Mouse (Mus musculus) thymus, adult 2 months (tissue): Measurements from ENCODE around the gene Stoml3.

Source experiments
- CTCF ChIP-seq: fragments of 200-500 bp; IDR thresholded peaks from 2 replicates; pipeline ENCODE4 v1.5.1; 2012; ENCODE audit warnings: mild to moderate bottlenecking, control low read depth, low read length, moderate library complexity, borderline replicate concordance; ENCODE audit not compliant: control insufficient read depth, poor library complexity, insufficient read depth; ENCODE audit errors: extremely low read depth
- POLR2A ChIP-seq: fragments of 200-500 bp; IDR thresholded peaks from 2 replicates; pipeline ENCODE4 v1.6.1; 2012; ENCODE audit warnings: mild to moderate bottlenecking, low read length, control low read depth, moderate library complexity; ENCODE audit not compliant: control insufficient read depth, poor library complexity, insufficient read depth; ENCODE audit errors: extremely low read depth

DNA sequence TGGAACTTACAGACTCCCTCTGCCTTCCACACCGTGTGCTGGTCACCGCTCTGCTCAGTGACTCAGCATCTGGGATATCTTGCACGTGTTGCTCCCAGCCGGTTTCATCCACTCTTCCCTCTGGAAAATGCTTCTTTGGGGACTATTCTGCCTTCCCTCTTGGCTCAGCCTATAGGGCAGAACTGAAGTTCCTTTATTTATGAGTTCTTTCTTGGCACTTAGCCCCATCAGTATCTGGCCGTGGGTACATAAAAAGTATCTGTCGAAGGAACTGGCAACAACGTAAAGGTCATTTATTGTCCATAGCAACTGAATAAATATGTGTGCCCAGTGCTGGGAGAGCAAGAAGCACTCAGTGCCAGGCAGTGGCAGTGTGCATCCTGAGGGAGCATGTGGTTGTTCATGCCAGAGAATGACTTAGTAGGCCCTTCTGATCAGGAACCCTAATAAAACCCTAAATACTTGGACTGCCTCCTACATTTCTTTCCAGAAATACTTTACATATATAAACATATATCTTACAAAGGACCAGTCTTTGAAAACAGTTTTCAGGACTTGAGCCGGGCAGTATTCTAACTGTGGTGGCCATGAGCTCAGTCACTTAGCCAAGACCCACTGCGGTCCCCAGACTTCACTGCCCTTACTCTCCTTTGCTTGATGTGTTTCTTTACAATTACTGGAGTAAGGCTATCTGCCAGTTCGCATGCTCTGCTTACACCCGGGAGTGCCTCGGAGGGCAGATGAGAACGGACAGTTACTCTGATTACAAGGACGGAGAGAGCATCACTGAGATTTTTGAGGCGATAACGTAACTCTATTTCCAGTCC lies 69.1 kb downstream of the Stoml3 start:
- TF ChIP-seq CTCF (no peak), POLR2A (no peak)
